Mouse (Mus musculus) thymus, adult 2 months (tissue): ENCODE data around the gene Skida1.

Experiments used
- CTCF ChIP-seq: fragments of 200-500 bp; IDR thresholded peaks from 2 replicates; pipeline ENCODE4 v1.5.1; 2012; ENCODE audit warnings: mild to moderate bottlenecking, control low read depth, low read length, moderate library complexity, borderline replicate concordance; ENCODE audit not compliant: control insufficient read depth, poor library complexity, insufficient read depth; ENCODE audit errors: extremely low read depth
- POLR2A ChIP-seq: fragments of 200-500 bp; IDR thresholded peaks from 2 replicates; pipeline ENCODE4 v1.6.1; 2012; ENCODE audit warnings: mild to moderate bottlenecking, low read length, control low read depth, moderate library complexity; ENCODE audit not compliant: control insufficient read depth, poor library complexity, insufficient read depth; ENCODE audit errors: extremely low read depth

DNA sequence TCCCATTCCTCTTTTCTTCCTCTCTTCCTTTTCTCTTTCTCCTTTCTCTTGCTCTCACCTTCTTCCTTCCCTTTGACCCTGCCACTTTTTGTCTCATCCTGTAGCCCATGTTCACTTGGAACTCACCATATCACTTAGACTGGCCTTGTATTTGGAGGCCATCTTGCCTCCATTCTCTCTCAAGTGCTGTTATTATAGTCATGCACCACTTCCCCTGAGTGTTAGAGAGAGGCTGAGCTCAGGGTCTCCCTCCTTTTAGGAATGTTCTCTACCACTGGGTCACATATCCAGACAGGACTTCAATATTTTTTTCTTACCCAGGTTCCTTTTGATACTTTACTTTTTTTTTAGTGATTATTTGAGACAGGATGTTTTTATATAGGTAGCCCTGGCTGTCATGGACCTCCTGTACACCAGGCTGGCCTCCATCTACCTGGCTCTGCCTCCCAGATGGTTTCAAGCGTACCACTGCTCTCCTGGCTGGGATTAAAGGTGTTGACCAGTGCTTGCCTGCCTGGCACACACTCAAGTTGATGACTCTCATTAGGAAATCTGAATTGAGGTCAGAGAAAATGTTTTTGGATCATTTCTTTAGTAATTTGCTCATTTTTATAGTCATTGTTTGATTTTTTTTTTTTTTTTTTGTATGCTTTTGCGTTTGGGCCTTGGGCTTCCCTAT lies 31.5 kb upstream of the Skida1 start:
- TF ChIP-seq POLR2A: no peak
- no peak for TF ChIP-seq CTCF
